Mouse (Mus musculus) megakaryocyte, embryonic 14.5 days (primary cell): ENCODE data around the gene Ahnak2. TPM values are rescaled to one million over a fixed set of nuclear protein-coding genes. Genes with fewer than 3 reads are reported as not detected.

Source experiments
- H3K27me3 ChIP-seq: replicated peaks from 2 replicates; pipeline ENCODE3; 2012; ENCODE audit warnings: inconsistent platforms
- H3K36me3 ChIP-seq: replicated peaks from 2 replicates; pipeline ENCODE3; 2012; ENCODE audit warnings: low read length, inconsistent platforms, mixed read lengths
- H3K4me1 ChIP-seq: 2 replicates; pipeline ENCODE4 v1.6.1; 2012; ENCODE audit warnings: inconsistent platforms
- H3K4me3 ChIP-seq: replicated peaks from 2 replicates; pipeline ENCODE3; 2012; ENCODE audit warnings: moderate library complexity, mild to moderate bottlenecking, inconsistent platforms
- H3K9me3 ChIP-seq: 2 replicates; pipeline ENCODE4 v1.6.1; 2012; ENCODE audit warnings: inconsistent platforms
- FLI1 ChIP-seq: IDR thresholded peaks from 2 replicates; pipeline ENCODE4 v1.6.1; 2012; ENCODE audit warnings: low read length, inconsistent platforms, mixed read lengths
- GATA1 ChIP-seq: IDR thresholded peaks from 3 replicates; pipeline ENCODE4 v1.6.1; 2012; ENCODE audit warnings: mixed read lengths, low read length, inconsistent platforms, borderline replicate concordance
- polyA plus RNA-seq: library from polyadenylated mRNA; stranded (reverse); fragments of >175 nt; gene quantifications from 2 replicates; pipeline ENCODE4 v1.2.3, GENCODE M21; 2012; ENCODE audit warnings: low replicate concordance; ENCODE audit not compliant: insufficient read depth

Ahnak2 gene
- polyA plus RNA-seq, 1 experiment = 3.3 TPM

- TF ChIP-seq GATA1 = no peak
- TF ChIP-seq FLI1 = no peak
- Histone ChIP-seq H3K4me1 (peaks cover 76% of the 10 kb centered on the region), H3K9me3 (no peaks in the 10 kb centered on the region), H3K4me3 (peak within 1 kb of the TSS; percentile 97), H3K36me3 (peaks cover 34% of the 10 kb centered on the region), H3K27me3 (peaks cover 22% of the 10 kb centered on the region)
Observed at GRCm38 (mm10) chr12:112808587-112809364, 6.3 kb upstream of the Ahnak2 start, which contains the start of gene Clba1. Gene Clba1 (plus strand): TSS chr12:112808937.

- peaks cover 80% of the 10 kb centered on the region for H3K4me1 ChIP-seq
- no peaks in the 10 kb centered on the region for H3K9me3 ChIP-seq
- peak overlapping the region; percentile 97 for H3K4me3 ChIP-seq
- peaks cover 28% of the 10 kb centered on the region for H3K27me3 ChIP-seq
- peaks cover 28% of the 10 kb centered on the region for H3K36me3 ChIP-seq
- TF ChIP-seq FLI1 = no peak
- no peak for TF ChIP-seq GATA1
Observed at GRCm38 (mm10) chr12:112808212-112808586, 5.7 kb upstream of the Ahnak2 start.

DNA sequence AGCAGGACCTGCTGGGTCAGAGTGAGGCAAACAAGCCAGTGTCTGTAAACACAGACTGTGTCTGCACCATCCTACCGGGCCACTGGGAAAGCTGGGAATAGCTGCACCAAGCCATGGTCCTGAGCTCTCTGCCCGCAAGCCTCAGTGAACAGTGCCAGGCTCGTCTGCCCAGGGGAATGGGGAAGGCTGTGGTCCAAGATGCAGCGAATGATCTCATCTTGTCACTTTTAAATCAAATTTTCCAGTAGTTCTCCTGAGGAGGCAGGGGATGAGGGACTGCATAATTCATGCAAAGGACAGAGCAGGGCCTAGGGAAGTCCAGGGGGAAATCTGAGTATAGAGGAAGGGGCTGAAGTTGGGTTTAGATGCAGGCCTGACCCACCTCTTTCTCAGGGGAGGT lies 5.3 kb upstream of the Ahnak2 start:
- TF ChIP-seq FLI1 (no peak), GATA1 (no peak)
- peaks cover 24% of the 10 kb centered on the region for H3K36me3 ChIP-seq
- H3K9me3 ChIP-seq = no peaks in the 10 kb centered on the region
- no peak overlapping the region for H3K4me3 ChIP-seq
- peaks cover 83% of the 10 kb centered on the region for H3K4me1 ChIP-seq
- H3K27me3 ChIP-seq = peaks cover 32% of the 10 kb centered on the region

DNA sequence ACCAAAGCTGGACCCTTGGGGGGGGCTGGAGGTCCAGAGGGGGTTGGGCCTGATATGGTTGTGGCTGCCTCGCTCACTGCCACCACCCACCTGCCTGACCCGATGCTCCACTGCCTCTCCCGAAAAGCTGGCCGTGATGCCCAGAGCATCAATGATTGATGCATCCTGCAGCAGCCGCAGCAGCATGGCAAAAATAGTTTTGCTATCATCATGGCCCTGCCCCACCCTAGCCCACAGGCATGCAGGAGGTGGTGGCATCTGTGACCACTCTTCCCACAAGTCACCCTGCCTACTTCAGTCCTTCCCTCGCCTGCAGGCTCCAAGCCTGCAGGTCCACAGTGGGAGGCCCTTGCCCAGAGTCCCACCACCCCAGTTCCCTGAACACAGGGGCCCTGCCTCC lies 3.6 kb upstream of the Ahnak2 start:
- no peaks in the 10 kb centered on the region for H3K9me3 ChIP-seq
- TF ChIP-seq GATA1 (no peak), FLI1 (no peak)
- H3K36me3 ChIP-seq = peaks cover 6% of the 10 kb centered on the region
- H3K4me1 ChIP-seq = peaks cover 96% of the 10 kb centered on the region
- peaks cover 48% of the 10 kb centered on the region for H3K27me3 ChIP-seq
- H3K4me3 ChIP-seq = peak overlapping the region; percentile 69

DNA sequence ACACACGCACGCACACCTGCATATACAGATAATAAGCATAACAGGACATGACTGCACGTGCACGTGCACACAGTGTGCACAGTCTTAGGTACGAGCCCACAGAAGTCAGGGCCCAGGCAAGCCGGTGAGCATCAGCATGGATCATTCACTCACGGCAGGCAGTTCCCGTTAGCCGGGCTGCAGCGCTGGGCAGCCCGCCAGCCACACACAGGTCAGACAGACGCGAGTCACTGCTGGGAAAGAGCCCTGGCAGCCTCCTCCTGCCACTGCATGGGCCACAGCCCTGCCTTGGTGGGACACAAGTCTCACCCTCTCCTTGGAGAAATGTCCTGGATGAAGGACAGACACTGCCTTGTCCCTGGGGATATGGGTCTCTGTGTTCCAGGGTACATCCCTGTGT lies 1.6 kb upstream of the Ahnak2 start:
- no peak overlapping the region for H3K4me3 ChIP-seq
- H3K9me3 ChIP-seq = no peaks in the 10 kb centered on the region
- H3K4me1 ChIP-seq = peaks cover 90% of the 10 kb centered on the region
- peaks cover 68% of the 10 kb centered on the region for H3K27me3 ChIP-seq
- TF ChIP-seq FLI1 (no peak), GATA1 (no peak)
- no peaks in the 10 kb centered on the region for H3K36me3 ChIP-seq

GRCm38 (mm10) chr12:112802917-112803316 lies 460 bp upstream of the Ahnak2 start:
- H3K27me3 ChIP-seq = peaks cover 78% of the 10 kb centered on the region
- peaks cover 85% of the 10 kb centered on the region for H3K4me1 ChIP-seq
- H3K9me3 ChIP-seq = no peaks in the 10 kb centered on the region
- no peaks in the 10 kb centered on the region for H3K36me3 ChIP-seq
- TF ChIP-seq FLI1 = no peak
- TF ChIP-seq GATA1 = no peak
- H3K4me3 ChIP-seq = no peak overlapping the region

GRCm38 (mm10) chr12:112800476-112800875 lies 2.0 kb downstream of the Ahnak2 start:
- no peak for TF ChIP-seq FLI1
- TF ChIP-seq GATA1 = no peak
- Histone ChIP-seq H3K27me3 (peaks cover 97% of the 10 kb centered on the region), H3K4me3 (no peak overlapping the region), H3K36me3 (no peaks in the 10 kb centered on the region), H3K4me1 (peaks cover 83% of the 10 kb centered on the region), H3K9me3 (no peaks in the 10 kb centered on the region)

DNA sequence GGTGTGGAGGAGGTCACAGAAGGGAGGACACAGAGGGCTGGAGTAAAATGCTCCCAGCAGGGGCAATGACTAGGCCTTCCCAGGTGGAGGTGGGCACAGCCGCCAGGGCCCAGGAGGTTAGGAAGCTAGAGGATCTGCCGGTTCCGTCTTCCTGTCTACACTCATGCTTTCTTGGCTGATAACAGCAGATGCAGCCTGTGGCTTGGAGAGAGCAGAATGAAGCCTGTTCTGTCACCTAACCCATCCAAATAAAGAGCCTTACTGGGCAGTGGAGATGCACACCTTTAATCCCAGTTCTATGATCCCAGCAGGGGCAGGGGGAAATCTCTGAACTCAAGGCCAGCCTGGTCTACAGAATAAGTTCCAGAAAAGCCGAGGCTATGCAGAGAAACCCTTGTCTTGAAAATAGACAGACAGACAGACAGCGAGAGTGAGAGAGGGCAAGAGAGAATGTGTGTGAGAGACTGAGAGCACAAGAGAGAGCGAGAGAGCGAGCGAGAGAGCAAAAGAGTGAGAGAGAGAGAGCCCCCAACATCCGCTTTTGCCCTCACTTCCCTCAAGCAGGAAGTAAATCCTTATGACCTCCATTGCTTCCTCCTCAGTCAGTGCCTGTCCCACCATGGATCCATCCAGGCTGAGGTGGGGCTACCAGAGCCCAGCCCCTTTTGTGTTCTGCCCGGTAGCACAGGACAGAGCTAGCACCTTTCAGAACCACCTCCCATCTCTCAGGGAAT lies 3.1 kb downstream of the Ahnak2 start:
- Histone ChIP-seq H3K4me3 (no peak overlapping the region), H3K36me3 (no peaks in the 10 kb centered on the region), H3K4me1 (peaks cover 78% of the 10 kb centered on the region), H3K27me3 (peaks cover 93% of the 10 kb centered on the region), H3K9me3 (no peaks in the 10 kb centered on the region)
- no peak for TF ChIP-seq GATA1
- no peak for TF ChIP-seq FLI1

GRCm38 (mm10) chr12:112798716-112799115 lies 3.7 kb downstream of the Ahnak2 start:
- H3K4me3 ChIP-seq = no peak overlapping the region
- no peak for TF ChIP-seq FLI1
- TF ChIP-seq GATA1 = no peak
- H3K4me1 ChIP-seq = peaks cover 79% of the 10 kb centered on the region
- H3K36me3 ChIP-seq = no peaks in the 10 kb centered on the region
- no peaks in the 10 kb centered on the region for H3K9me3 ChIP-seq
- H3K27me3 ChIP-seq = peaks cover 93% of the 10 kb centered on the region

DNA sequence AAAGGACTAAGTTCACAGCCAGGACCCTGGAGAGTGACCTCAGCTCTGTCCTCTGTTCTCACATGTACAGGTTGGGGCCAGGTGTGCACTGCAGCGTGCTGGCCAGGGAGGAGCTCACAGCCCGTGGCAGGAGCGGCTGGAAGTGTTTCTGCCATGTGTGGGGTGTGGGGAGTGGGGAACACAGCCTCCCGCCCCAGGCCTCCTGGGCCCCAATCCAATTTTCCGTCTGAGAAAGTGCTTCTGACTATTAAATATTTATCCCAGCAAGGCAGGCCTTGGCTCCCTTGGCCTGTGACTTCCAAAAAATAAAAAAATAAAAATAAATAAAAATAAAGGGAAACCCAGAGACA lies 4.2 kb downstream of the Ahnak2 start:
- TF ChIP-seq GATA1 (no peak), FLI1 (no peak)
- Histone ChIP-seq H3K27me3 (peaks cover 93% of the 10 kb centered on the region), H3K36me3 (no peaks in the 10 kb centered on the region), H3K9me3 (no peaks in the 10 kb centered on the region), H3K4me1 (peaks cover 79% of the 10 kb centered on the region), H3K4me3 (no peak overlapping the region)
